16 mouse cellular contexts compared by ENCODE assay signal in genomic region chr6:70011555-70011954, GRCm38 (mm10).
DNase-seq lines count a peak whose midpoint lies in the region; TF ChIP-seq lines count a peak whose summit lies in the region.
"Had no signal": no experiment of that assay in that cellular context is flagged by ENCODE, and none has a peak within 500 bp of the region (broad histone marks: within the 10 kb centered on the region; RNA-seq: fewer than 3 reads in every experiment).

No protein-coding gene starts in this region.

- no peaks in the 10 kb centered on the region for H3K27me3 ChIP-seq in CH12.LX (replicated peaks)
- H3K27me3 ChIP-seq in splenic B cell, adult 2 months (ENCODE audit: control insufficient read depth, insufficient read depth, low read length, poor library complexity, severe bottlenecking), result no peaks in the 10 kb centered on the region
- H3K27me3 ChIP-seq: Patski had no signal

- no peak for TF ChIP-seq POLR2A in CH12.LX (IDR thresholded peaks at IDR 0.05; ENCODE audit: low read depth, low read length)

- no peak overlapping the region for H3K4me3 ChIP-seq in CH12.LX (replicated peaks in 1 of 3; ENCODE audit: low read depth in 2 of 3, low read length in 2 of 3, poor library complexity in 1 of 3)

- H3K9ac ChIP-seq in CH12.LX (ENCODE audit: insufficient read depth, low read depth), result no peak overlapping the region

- in situ Hi-C loops in CH12.LX (cut with MboI; ENCODE audit: low pct_ligation_motif_present, low pct_unique_long_range_greater_than_20kb, low sequenced_read_pairs), result no loop called here

- H3K9me3 ChIP-seq in CH12.LX (replicated peaks; ENCODE audit: low read length), result no peaks in the 10 kb centered on the region

- H3K27ac ChIP-seq in CH12.LX (ENCODE audit: insufficient read depth, low read depth), result no peak overlapping the region

- no peaks in the 10 kb centered on the region for H3K79me2 ChIP-seq in CH12.LX (replicated peaks; ENCODE audit: control insufficient read depth, extremely low read depth, insufficient read depth, poor library complexity, severe bottlenecking)

- no peak for TF ChIP-seq CTCF in CH12.LX (conservative IDR thresholded peaks at IDR 0.05 in 1 of 2, IDR thresholded peaks at IDR 0.05 in 1 of 2; ENCODE audit: low read depth in 2 of 2, low read length in 2 of 2)

- peaks cover 0 to 24% of the 10 kb centered on the region in 2 experiments; a peak in 2 of 4 replicates for H3K4me1 ChIP-seq in CH12.LX (ENCODE audit: control insufficient read depth in 1 of 2, insufficient read depth in 2 of 2)

- DNase-seq in CH12.LX (ENCODE audit: extremely low read depth), result peak; percentile 66
- DNase-seq in splenic B cell, adult 2 months (ENCODE audit: low read depth, low spot score), result peak; percentile 37
- no peak for DNase-seq in cerebellum, adult 8-10 months
- DNase-seq in yolk sac, embryonic 10.5 days (ENCODE audit: low spot score), result no peak
- DNase-seq: adrenal gland, adult 2 months; adrenal gland, adult 8-10 months; adrenal gland, postnatal 10 days; adrenal gland, postnatal 14 days; adrenal gland, postnatal 25 days; adrenal gland, postnatal 36 days; cerebellum, adult 11 months; cerebellum, adult 11-12 months; cerebellum, adult 18-20 months; cerebellum, adult 2 months had no signal

- peak; percentile 67 for TF ChIP-seq EP300 in CH12.LX (IDR thresholded peaks at IDR 0.05; ENCODE audit: low read length)

- TF ChIP-seq RAD21 in CH12.LX (IDR thresholded peaks at IDR 0.05; ENCODE audit: low read depth, low read length), result no peak

- H3K4me2 ChIP-seq in CH12.LX (ENCODE audit: insufficient read depth, low read depth, poor library complexity, severe bottlenecking), result no peak overlapping the region

- dilution Hi-C loops in CH12.LX (cut with MboI; ENCODE audit: extremely low pct_ligation_motif_present, extremely low pct_unique_long_range_greater_than_20kb, low sequenced_read_pairs), result no loop called here

- no peaks in the 10 kb centered on the region for H3K36me3 ChIP-seq in CH12.LX (replicated peaks in 1 of 2; ENCODE audit: control insufficient read depth in 1 of 2, insufficient read depth in 1 of 2, low read length in 1 of 2)
- no peaks in the 10 kb centered on the region for H3K36me3 ChIP-seq in splenic B cell, adult 2 months (ENCODE audit: control insufficient read depth, insufficient read depth, low read length, poor library complexity, severe bottlenecking)
- H3K36me3 ChIP-seq: G1E had no signal

TF ChIP-seq in CH12.LX, 34 proteins besides CTCF, POLR2A, EP300 and RAD21:
- TF ChIP-seq MYC (IDR thresholded peaks at IDR 0.05; ENCODE audit: low read depth, low read length), result no peak
- no peak for TF ChIP-seq ZNF384 (IDR thresholded peaks at IDR 0.05; ENCODE audit: low read depth, low read length)
- TF ChIP-seq E2F4 (IDR thresholded peaks at IDR 0.05; ENCODE audit: insufficient replicate concordance, low read depth, low read length), result no peak
- no peak for TF ChIP-seq PAX5 (IDR thresholded peaks at IDR 0.05; ENCODE audit: low read length)
- 0 out of 2 replicates have a peak, but pooled peaks have one; percentile 27 for TF ChIP-seq KAT2A (IDR thresholded peaks at IDR 0.05; ENCODE audit: insufficient replicate concordance, low read length)
- TF ChIP-seq MAX (IDR thresholded peaks at IDR 0.05; ENCODE audit: low read length), result no peak
- TF ChIP-seq CHD2 (IDR thresholded peaks at IDR 0.05; ENCODE audit: low read length), result no peak
- TF ChIP-seq ETS1 (conservative IDR thresholded peaks at IDR 0.05; ENCODE audit: low read depth, low read length), result peak; percentile 52; the same call in 1 of the 2 replicates
- TF ChIP-seq IRF4 (IDR thresholded peaks at IDR 0.05; ENCODE audit: low read depth, low read length), result 0 out of 2 replicates have a peak, but pooled peaks have one; percentile 17
- no peak for TF ChIP-seq USF1 (IDR thresholded peaks at IDR 0.05; ENCODE audit: low read depth, low read length)
- no peak for TF ChIP-seq ELF1 (IDR thresholded peaks at IDR 0.05; ENCODE audit: low read depth, low read length)
- no peak for TF ChIP-seq JUN (IDR thresholded peaks at IDR 0.05; ENCODE audit: insufficient read depth, low read depth, low read length)
- no peak for TF ChIP-seq MAFK (IDR thresholded peaks at IDR 0.05; ENCODE audit: insufficient replicate concordance, low read length)

Comparison
In these comparisons a context has a peak if more than half of its experiments do, and no peak if none do; other contexts are left out.
1. DNase-seq: peak in CH12.LX (single experiment) and splenic B cell, adult 2 months (single experiment); none in cerebellum, adult 8-10 months (single experiment) and yolk sac, embryonic 10.5 days (single experiment).